Mouse (Mus musculus) olfactory bulb, adult 2 months (tissue): ENCODE data around the gene Arhgef1. TPM values are rescaled to one million over a fixed set of nuclear protein-coding genes. Genes with fewer than 3 reads are reported as not detected.
"Not testable (repeated sequence)": the region's sequence is repeated elsewhere in the genome, so short reads cannot be mapped to it uniquely, and the experiment has no call there.

Experiments used
- H3K27ac ChIP-seq: fragments of 200-500 bp; 2 replicates; pipeline ENCODE4 v1.5.1; 2012; ENCODE audit warnings: low read depth, low read length; ENCODE audit not compliant: insufficient read depth
- H3K4me1 ChIP-seq: fragments of 200-500 bp; 2 replicates; pipeline ENCODE4 v1.6.1; 2012; ENCODE audit warnings: low read length; ENCODE audit not compliant: control insufficient read depth, insufficient read depth
- H3K4me3 ChIP-seq: fragments of 200-500 bp; 2 replicates; pipeline ENCODE4 v1.5.1; 2012; ENCODE audit warnings: mild to moderate bottlenecking, low read depth, low read length, moderate library complexity; ENCODE audit not compliant: insufficient read depth
- CTCF ChIP-seq: fragments of 200-500 bp; IDR thresholded peaks from 2 replicates; pipeline ENCODE4 v1.5.1; 2012; ENCODE audit warnings: low read depth, mild to moderate bottlenecking, low read length, moderate library complexity; ENCODE audit not compliant: insufficient read depth
- POLR2A ChIP-seq: fragments of 200-500 bp; IDR thresholded peaks from 2 replicates; pipeline ENCODE4 v1.6.1; 2012; ENCODE audit warnings: mild to moderate bottlenecking, low read depth, low read length, moderate library complexity; ENCODE audit not compliant: insufficient read depth
- WGBS: fragments of 180-500 bp; shearing (Covaris S2); methylation state at CpG from one replicate; pipeline ENCODE4 v1.1.7; 2018; 5-methylcytosine and 5-hydroxymethylcytosine counted together
- polyA plus RNA-seq: library from polyadenylated mRNA; stranded (reverse); fragments of >200 nt; gene quantifications from 2 replicates; pipeline ENCODE4 v1.2.4, GENCODE M21; 2012; ENCODE audit warnings: low replicate concordance; ENCODE audit not compliant: missing spikeins, insufficient read depth, insufficient read length

Gene Arhgef1
- polyA plus RNA-seq, 1 experiment: 291 TPM

GRCm38 (mm10) chr7:24887096-24887495 lies 15.6 kb upstream of the Arhgef1 start:
- TF ChIP-seq POLR2A (no peak), CTCF (no peak)
- 30% methylated on average over 4 of the region's 4 CpGs for WGBS
- Histone ChIP-seq H3K4me1 (peaks cover 12% of the 10 kb centered on the region), H3K4me3 (no peak overlapping the region), H3K27ac (no peak overlapping the region)

DNA sequence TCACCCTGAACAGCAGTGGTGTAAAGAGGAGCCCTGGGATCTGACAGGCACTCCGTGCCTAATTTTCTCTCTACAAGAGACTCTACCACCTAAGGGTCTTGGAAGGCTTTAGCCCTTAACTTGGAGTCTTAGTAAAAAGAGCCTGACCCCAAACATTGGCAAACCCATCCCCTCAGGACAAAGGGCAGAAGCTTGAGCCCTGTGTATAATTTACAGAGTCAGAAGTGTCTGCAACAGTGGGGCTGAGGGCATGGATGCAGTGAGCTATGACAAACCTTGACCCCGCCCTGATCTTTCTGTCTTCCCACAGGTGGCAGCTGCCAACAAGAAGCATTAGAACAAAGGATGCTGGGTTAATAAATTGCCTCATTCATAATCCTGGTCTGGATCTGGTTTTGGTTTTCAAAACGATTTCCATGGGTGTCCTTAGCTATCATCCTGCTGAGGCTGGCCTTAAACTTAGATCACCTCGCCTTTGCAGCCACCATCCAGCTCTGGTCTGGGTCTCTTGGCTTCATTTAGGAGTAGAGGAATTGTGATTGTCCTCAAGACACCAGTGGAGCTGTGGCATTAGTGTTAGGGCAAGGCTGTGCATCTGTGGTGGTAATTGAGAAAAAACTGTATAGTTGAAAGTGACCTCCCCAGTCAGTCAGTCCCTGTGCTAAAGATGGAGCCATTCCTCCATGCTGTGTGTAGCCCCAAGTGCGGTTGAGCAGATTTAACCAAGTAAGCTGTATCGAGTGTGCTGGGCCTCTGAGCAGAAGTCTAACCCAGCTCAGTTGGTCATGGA lies 13.1 kb upstream of the Arhgef1 start:
- TF ChIP-seq POLR2A (no peak), CTCF (no peak)
- WGBS: 79% methylated on average over 6 of the region's 6 CpGs
- H3K4me1 ChIP-seq: peaks cover 10% of the 10 kb centered on the region
- no peak overlapping the region for H3K4me3 ChIP-seq
- H3K27ac ChIP-seq: no peak overlapping the region

GRCm38 (mm10) chr7:24890281-24891216 lies 12.2 kb upstream of the Arhgef1 start:
- H3K4me1 ChIP-seq: peaks cover 10% of the 10 kb centered on the region

GRCm38 (mm10) chr7:24891241-24892124 lies 11.2 kb upstream of the Arhgef1 start:
- 79% methylated on average over 3 of the region's 3 CpGs for WGBS
- peaks cover 2% of the 10 kb centered on the region; the same call in 1 of the 2 replicates for H3K4me1 ChIP-seq
- no peak overlapping the region for H3K27ac ChIP-seq
- H3K4me3 ChIP-seq: no peak overlapping the region
- no peak for TF ChIP-seq POLR2A
- TF ChIP-seq CTCF: no peak

More at GRCm38 (mm10) chr7:24890281-24891216, 12.2 kb upstream of the Arhgef1 start:
- Histone ChIP-seq H3K4me3 (no peak overlapping the region), H3K27ac (no peak overlapping the region)
- TF ChIP-seq POLR2A (no peak), CTCF (peak; percentile 57; the same call in 1 of the 2 replicates)
- WGBS: 26% methylated on average over 10 of the region's 10 CpGs

GRCm38 (mm10) chr7:24892125-24892583 lies 10.6 kb upstream of the Arhgef1 start:
- H3K27ac ChIP-seq: no peak overlapping the region
- 74% methylated on average over 2 of the region's 2 CpGs for WGBS
- TF ChIP-seq POLR2A (no peak), CTCF (no peak)

GRCm38 (mm10) chr7:24895749-24896148 lies 7.0 kb upstream of the Arhgef1 start:
- H3K27ac ChIP-seq: not testable (repeated sequence)
- 83% methylated on average over 2 of the region's 2 CpGs for WGBS

More at GRCm38 (mm10) chr7:24892125-24892583, 10.6 kb upstream of the Arhgef1 start:
- Histone ChIP-seq H3K4me3 (no peak overlapping the region), H3K4me1 (no peaks in the 10 kb centered on the region)

DNA sequence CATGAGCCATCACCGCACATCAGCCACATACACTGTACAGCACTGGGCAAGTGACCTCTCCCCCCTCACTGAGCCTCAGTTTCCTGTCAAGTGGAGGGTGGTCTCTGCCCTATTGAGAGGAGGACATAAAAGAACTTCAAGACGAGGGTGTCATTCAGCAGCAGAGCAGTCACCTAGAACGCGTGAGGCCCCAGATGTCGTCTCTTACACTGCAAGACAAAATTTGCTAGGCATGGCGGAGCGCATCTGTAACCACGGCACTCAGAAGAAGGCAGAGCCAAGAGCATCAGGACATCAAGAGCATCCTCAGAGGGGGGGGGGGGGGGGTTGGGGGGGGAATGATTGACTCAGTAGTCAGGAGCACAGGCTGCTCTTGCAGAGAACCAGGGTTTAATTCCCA lies 6.4 kb upstream of the Arhgef1 start:
- Histone ChIP-seq H3K27ac (no peak overlapping the region), H3K4me3 (no peak overlapping the region), H3K4me1 (no peaks in the 10 kb centered on the region)
- 84% methylated on average over 8 of the region's 8 CpGs for WGBS
- TF ChIP-seq POLR2A (no peak), CTCF (no peak)

More at GRCm38 (mm10) chr7:24895749-24896148, 7.0 kb upstream of the Arhgef1 start:
- H3K4me3 ChIP-seq, H3K4me1 ChIP-seq: not testable (repeated sequence)

- Histone ChIP-seq H3K4me3 (no peak within 1 kb of the TSS), H3K27ac (no peak within 1 kb of the TSS), H3K4me1 (no peaks in the 10 kb centered on the region)
- TF ChIP-seq POLR2A (no peak), CTCF (no peak)
- 88% methylated on average over 12 of the region's 12 CpGs for WGBS
These were observed 5.5 kb upstream of the Arhgef1 start, which contains the start of gene Cd79a for GRCm38 (mm10) chr7:24897224-24897623. TSS of gene Cd79a (plus strand) at chr7:24897381.
